Mouse (Mus musculus) layer of hippocampus, postnatal 25 days (tissue): Measurements from ENCODE around the gene Crcp. TPM values are rescaled to one million over a fixed set of nuclear protein-coding genes. Genes with fewer than 3 reads are reported as not detected.

ENCODE experiments used
- DNase-seq, 2 experiments: peaks; one replicate each; pipeline ENCODE4 v3.0.0; 2022; ENCODE audit warnings: mixed read lengths in 2 of 2, low spot score in 1 of 2; ENCODE audit errors: extremely low spot score in 1 of 2
- total RNA-seq, 2 experiments: library from RNA; stranded (reverse); gene quantifications; 2 replicates each; pipeline ENCODE4 v1.2.3; 2021

Crcp gene
- total RNA-seq, 2 experiments from 2014 or later: 32.0 to 38.1 TPM

- no peak for DNase-seq
Measured at GRCm38 (mm10) chr5:130052955-130053354, 23.9 kb downstream of the Crcp start.

GRCm38 (mm10) chr5:130055688-130056087 is 26.6 kb downstream of the Crcp start:
- no peak for DNase-seq

- no peak for DNase-seq
Measured at GRCm38 (mm10) chr5:130056303-130056702, 27.2 kb downstream of the Crcp start.

GRCm38 (mm10) chr5:130059413-130060328 is 30.6 kb downstream of the Crcp start:
- DNase-seq: no peak

- DNase-seq: no peak
Measured at GRCm38 (mm10) chr5:130060329-130060665, 31.2 kb downstream of the Crcp start.

GRCm38 (mm10) chr5:130062096-130062495 is 33.0 kb downstream of the Crcp start:
- DNase-seq: no peak

- DNase-seq: no peak
Measured at GRCm38 (mm10) chr5:130063760-130064159, 34.7 kb downstream of the Crcp start.

GRCm38 (mm10) chr5:130065579-130065978 is 36.5 kb downstream of the Crcp start:
- DNase-seq: no peak

GRCm38 (mm10) chr5:130067841-130068264 is 38.8 kb downstream of the Crcp start:
- no peak for DNase-seq

GRCm38 (mm10) chr5:130073026-130073425 is 43.9 kb downstream of the Crcp start, which contains the start of gene Tpst1:
Gene Tpst1 (plus strand): TSS chr5:130073326.
- DNase-seq: no peak

GRCm38 (mm10) chr5:130074491-130074890 is 45.4 kb downstream of the Crcp start:
- DNase-seq: no peak

GRCm38 (mm10) chr5:130076396-130076795 is 47.3 kb downstream of the Crcp start:
- DNase-seq: no peak

- DNase-seq: no peak
Measured at GRCm38 (mm10) chr5:130078096-130078833, 49.2 kb downstream of the Crcp start.

GRCm38 (mm10) chr5:130078834-130079156 is 49.7 kb downstream of the Crcp start:
- DNase-seq: no peak

- peak; percentile 95 to 98 for DNase-seq
Measured at GRCm38 (mm10) chr5:130079202-130080050, 50.3 kb downstream of the Crcp start.

- no peak for DNase-seq
Measured at GRCm38 (mm10) chr5:130080051-130080681, 51.1 kb downstream of the Crcp start.

- no peak for DNase-seq
Measured at GRCm38 (mm10) chr5:130081181-130081881, 52.2 kb downstream of the Crcp start.

- DNase-seq: no peak
Measured at GRCm38 (mm10) chr5:130082431-130082830, 53.3 kb downstream of the Crcp start.

- DNase-seq: no peak
Measured at GRCm38 (mm10) chr5:130084271-130084670, 55.2 kb downstream of the Crcp start.

GRCm38 (mm10) chr5:130088008-130088407 is 58.9 kb downstream of the Crcp start:
- no peak for DNase-seq
